Mouse (Mus musculus) CD4-positive, CD25-positive, alpha-beta regulatory T cell, adult 2 months (primary cell): ENCODE measurements around the gene Hoxb5.

ENCODE experiments used
- DNase-seq: peaks from one replicate; pipeline ENCODE4 v3.0.0-alpha.2; 2012; ENCODE audit warnings: low read depth, low spot score

Hoxb5 gene

DNA sequence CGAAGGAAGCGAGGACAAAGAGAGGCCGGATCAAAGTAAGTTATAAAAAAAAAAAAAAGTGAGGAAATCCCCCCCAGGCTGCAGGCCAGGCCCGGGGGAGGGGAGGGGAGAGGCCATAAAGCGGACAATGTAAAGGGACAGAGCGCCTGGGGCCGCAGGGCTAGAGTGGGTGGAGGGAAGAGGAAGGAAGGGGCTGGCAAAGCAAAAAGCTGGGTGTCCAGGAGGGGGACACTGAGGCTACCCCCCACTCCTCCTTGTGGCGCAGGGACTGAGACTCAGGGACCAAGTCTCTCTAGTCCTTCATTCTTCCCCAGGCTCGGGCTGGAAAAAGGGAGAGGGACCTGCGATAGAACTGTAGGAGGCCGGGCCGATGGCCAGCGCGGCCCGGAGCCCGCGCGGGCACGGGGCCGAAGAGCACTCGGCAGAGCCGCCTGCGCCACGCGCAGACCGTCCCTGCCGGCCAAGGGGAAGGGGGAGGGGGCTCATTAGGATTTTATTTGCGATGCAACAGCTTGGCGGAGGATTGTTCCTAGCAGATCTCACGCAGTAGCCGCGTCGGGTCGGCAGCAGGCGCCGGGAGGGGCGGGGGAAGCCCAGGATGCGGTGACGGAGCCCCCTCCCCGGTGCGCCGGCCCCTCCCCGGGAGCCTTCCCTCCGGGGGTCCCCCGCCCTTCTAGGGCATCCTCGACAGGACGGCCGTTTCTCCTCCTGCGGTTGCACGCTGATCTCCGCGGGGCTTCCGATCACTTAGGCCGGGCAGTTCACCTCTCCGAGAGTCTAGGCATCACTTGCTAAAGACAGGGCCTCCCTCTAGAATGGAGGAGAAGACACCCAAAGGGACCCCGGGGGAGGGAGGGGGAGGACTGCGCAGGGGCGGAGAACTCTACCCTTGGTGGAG is 30.9 kb upstream of the Hoxb5 start:
- DNase-seq, result peak; percentile 41

GRCm38 (mm10) chr11:96274428-96274827 is 28.7 kb upstream of the Hoxb5 start:
- no peak for DNase-seq

GRCm38 (mm10) chr11:96275896-96276295 is 27.2 kb upstream of the Hoxb5 start:
- no peak for DNase-seq

GRCm38 (mm10) chr11:96277151-96278044 is 25.7 kb upstream of the Hoxb5 start:
- DNase-seq, result no peak

DNA sequence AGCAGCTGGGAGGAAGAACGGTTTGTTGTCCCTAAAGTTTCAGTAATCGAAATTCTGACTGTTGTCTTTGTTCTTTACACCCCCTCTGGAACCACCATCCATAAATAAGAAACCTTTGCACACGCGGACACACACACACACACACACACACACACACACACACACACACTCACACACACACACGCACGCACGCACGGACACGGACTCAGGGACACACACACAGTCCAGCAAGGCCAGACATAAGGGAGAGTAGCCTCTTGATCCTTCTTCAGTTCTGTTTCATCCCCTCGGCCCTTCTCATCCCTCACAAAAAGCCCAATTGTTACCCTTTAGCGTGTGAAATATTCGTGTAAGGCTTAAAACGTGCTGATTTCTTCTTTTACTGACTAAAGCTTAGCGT is 24.8 kb upstream of the Hoxb5 start:
- no peak for DNase-seq

DNA sequence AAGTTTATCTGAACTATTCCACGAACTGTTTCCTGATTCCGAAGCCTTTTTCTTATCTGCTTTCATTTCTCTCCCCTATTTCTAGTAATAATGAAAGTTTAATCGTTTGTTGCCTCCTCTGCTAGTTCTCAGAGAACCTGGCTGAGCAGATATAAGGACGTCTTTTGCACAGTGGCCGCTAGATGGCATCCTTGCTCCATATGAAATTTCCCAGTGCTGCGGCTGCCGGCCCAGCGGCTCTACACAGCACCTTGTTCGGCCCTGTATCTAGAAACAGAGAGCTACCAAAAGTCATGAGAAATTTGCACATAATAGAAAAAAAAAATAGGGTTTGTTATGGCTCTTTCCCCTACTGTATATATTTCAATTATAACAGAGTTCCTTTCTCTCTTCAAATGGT is 24.4 kb upstream of the Hoxb5 start:
- peak; percentile 93 for DNase-seq

GRCm38 (mm10) chr11:96279421-96280233 is 23.5 kb upstream of the Hoxb5 start:
- DNase-seq, result no peak

- no peak for DNase-seq
These were observed 22.4 kb upstream of the Hoxb5 start for GRCm38 (mm10) chr11:96280399-96281378.

DNA sequence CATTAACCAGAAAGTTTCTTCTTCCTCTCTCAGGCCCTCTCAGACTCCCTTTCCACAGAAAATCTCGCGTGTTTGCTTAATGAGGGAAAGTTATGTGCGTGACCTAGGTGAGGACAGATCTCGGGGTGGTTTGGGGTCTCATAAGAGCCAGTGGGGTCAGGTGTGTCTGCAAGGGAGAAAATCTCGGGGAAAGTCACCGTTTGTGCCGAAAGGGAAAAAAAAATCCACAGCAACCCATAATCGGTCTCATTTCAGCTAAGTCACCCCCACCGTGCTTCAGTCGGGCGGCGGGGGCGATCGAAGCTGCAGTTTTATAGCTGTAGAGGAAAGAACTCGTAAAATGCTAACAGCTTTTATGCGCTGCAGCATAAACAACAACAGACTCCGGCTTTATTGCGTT is 21.7 kb upstream of the Hoxb5 start:
- DNase-seq, result no peak

DNA sequence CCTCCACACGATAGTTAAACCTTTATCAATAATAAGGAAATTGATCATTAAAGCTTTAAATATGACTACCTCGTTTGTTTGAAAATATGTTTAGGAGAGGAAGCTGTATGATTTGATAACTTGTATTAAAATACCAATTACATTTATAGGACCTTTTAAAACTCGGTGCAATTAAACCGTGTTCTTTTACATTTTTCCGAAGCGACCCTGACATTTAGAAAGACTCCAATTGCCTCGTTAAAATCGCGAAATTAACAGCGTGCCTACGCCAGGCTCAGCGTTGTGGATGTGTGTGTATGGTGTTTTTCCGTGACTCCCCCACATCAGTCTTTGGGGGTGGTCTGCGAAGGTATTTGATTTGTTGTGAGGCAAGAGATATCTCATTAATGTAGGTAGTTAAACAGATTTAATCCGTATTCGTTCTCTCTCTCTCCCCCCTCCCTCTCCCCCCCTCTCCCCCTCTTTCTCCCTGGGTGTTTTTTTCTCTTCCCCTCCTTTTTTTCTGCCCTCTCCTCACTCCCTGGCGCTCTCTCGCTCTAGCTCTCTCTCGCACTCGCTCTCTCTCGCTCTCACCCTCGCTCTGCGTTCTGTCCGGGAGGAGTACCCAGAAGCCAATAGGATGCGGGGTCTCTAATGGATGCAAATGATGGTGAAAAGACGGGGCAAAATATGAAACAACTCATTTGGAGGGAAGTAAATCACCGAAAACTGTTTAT is 21.1 kb upstream of the Hoxb5 start, which contains the start of gene Hoxb8:
TSS of gene Hoxb8 (plus strand) at position 51 of the 716 bp plus-strand sequence.
- DNase-seq, result no peak

GRCm38 (mm10) chr11:96282795-96283430 is 20.2 kb upstream of the Hoxb5 start:
- no peak for DNase-seq

DNA sequence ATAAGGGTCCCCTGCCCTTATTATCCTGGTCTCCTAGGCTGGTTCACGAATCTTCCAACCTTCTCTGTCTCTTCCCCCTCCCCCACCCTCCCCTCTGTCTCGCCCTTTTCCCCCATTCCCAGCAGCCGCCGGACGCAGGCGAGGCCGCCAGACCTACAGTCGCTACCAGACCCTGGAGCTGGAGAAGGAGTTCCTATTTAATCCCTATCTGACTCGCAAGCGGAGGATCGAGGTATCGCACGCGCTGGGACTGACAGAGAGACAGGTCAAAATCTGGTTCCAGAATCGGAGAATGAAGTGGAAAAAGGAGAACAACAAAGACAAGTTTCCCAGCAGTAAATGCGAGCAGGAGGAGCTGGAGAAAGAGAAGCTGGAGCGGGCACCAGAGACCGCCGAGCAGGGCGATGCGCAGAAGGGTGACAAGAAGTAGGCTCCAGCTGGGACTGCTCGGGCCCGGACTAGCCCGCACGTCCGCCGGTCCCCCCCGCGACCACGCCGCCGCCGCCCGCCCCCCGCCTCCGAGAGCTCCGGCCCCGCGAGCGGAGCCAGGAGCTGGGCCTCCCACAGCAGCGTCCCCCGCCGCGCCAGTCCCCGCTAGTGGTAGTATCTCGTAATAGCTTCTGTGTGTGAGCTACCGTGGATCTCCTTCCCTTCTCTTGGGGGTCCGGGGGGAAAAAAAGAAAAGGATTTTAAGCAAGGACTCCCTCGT is 18.9 kb upstream of the Hoxb5 start:
- DNase-seq, result peak; percentile 64

GRCm38 (mm10) chr11:96284774-96285734 is 18.1 kb upstream of the Hoxb5 start:
- DNase-seq, result no peak

GRCm38 (mm10) chr11:96285771-96286738 is 17.1 kb upstream of the Hoxb5 start, which contains the start of gene Hoxb7:
Gene Hoxb7, plus strand, starts transcription at chr11:96286623.
- DNase-seq, result no peak

DNA sequence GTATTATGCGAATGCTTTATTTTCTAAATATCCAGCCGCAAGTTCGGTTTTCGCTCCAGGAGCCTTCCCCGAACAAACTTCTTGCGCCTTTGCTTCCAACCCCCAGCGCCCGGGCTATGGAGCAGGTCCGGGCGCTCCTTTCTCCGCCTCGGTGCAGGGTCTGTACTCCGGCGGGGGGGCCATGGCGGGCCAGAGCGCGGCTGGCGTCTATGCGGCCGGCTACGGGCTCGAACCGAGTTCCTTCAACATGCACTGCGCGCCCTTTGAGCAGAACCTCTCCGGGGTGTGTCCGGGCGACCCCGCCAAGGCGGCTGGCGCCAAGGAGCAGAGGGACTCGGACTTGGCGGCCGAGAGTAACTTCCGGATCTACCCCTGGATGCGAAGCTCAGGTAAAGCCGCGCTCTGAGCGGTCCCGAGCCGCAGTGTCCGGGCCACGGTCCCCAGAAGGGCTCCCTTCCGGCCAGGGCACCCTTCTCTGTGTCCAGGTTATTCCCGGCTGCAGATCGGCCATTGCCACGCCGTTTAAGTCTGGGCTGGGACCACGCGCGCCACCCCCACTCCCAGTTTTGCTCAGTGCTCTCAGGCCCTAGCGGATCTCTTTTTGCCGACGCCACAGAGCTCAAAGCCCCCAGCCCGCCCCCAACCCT is 16.3 kb upstream of the Hoxb5 start:
- DNase-seq, result no peak

GRCm38 (mm10) chr11:96287411-96287810 is 15.7 kb upstream of the Hoxb5 start:
- DNase-seq, result no peak
